Mouse (Mus musculus) heart, adult 2 months (tissue): ENCODE results near the gene Dicer1.

ENCODE experiments used
- CTCF ChIP-seq: fragments of 200-600 bp; IDR thresholded peaks from 2 replicates; pipeline ENCODE4 v1.8.1; 2022; ENCODE audit warnings: antibody characterized with exemption, mild to moderate bottlenecking, moderate library complexity
- POLR2A ChIP-seq: fragments of 200-500 bp; IDR thresholded peaks from 2 replicates; pipeline ENCODE4 v1.6.1; 2011; ENCODE audit warnings: mild to moderate bottlenecking, low read depth, low read length, control low read depth; ENCODE audit not compliant: insufficient read depth

DNA sequence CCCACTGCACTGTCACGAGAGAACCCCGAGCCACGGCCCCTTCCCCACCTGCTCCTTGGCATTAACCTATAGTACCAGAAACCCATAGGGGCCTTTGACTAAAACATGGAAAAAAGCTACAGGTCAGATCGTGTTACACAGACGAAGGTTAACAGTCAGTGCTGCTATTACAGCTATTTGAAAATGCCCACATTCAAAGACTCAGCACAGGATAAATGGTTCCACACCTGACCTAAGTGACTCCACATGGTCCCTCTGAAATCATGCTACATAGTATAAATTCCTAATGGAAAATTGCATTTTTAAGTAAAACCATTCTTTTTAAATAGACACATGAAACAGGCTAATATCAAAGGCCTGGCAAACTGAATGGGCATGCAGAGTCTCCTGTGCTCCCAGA is 35.3 kb downstream of the Dicer1 start:
- no peak for TF ChIP-seq CTCF
- TF ChIP-seq POLR2A = no peak
